Mouse (Mus musculus) hindlimb bud, embryonic 11.5 days (tissue): ENCODE results near the gene Espn.

Source experiments
- DNase-seq: peaks from one replicate; pipeline ENCODE4 v3.0.0-alpha.2; 2012; ENCODE audit warnings: low read depth, low spot score; ENCODE audit errors: extremely low spot score

The Espn gene

GRCm38 (mm10) chr4:152178916-152179705 is 26.9 kb upstream of the Espn start:
- no peak for DNase-seq

GRCm38 (mm10) chr4:152178344-152178864 is 26.2 kb upstream of the Espn start:
- no peak for DNase-seq

- no peak for DNase-seq
Observed at GRCm38 (mm10) chr4:152177537-152178343, 25.6 kb upstream of the Espn start, which contains the start of gene Acot7. Gene Acot7 (plus strand): TSS chr4:152178134.

- DNase-seq = no peak
Observed at GRCm38 (mm10) chr4:152177174-152177536, 25.0 kb upstream of the Espn start.

GRCm38 (mm10) chr4:152176638-152177037 is 24.5 kb upstream of the Espn start:
- DNase-seq = no peak

- no peak for DNase-seq
Observed at GRCm38 (mm10) chr4:152173956-152174355, 21.8 kb upstream of the Espn start.

- no peak for DNase-seq
Observed at GRCm38 (mm10) chr4:152173041-152173440, 20.9 kb upstream of the Espn start.

GRCm38 (mm10) chr4:152171543-152171942 is 19.4 kb upstream of the Espn start:
- no peak for DNase-seq

GRCm38 (mm10) chr4:152170286-152170685 is 18.1 kb upstream of the Espn start:
- DNase-seq = no peak

GRCm38 (mm10) chr4:152169103-152169502 is 16.9 kb upstream of the Espn start:
- no peak for DNase-seq

GRCm38 (mm10) chr4:152168052-152168451 is 15.9 kb upstream of the Espn start:
- DNase-seq = no peak

- DNase-seq = no peak
Observed at GRCm38 (mm10) chr4:152165036-152165931, 13.1 kb upstream of the Espn start.

GRCm38 (mm10) chr4:152162748-152163147 is 10.6 kb upstream of the Espn start:
- no peak for DNase-seq

- no peak for DNase-seq
Observed at GRCm38 (mm10) chr4:152161601-152162000, 9.4 kb upstream of the Espn start.

GRCm38 (mm10) chr4:152160748-152161147 is 8.6 kb upstream of the Espn start:
- DNase-seq = no peak

GRCm38 (mm10) chr4:152159285-152159678 is 7.1 kb upstream of the Espn start:
- DNase-seq = no peak

- DNase-seq = no peak
Observed at GRCm38 (mm10) chr4:152158585-152159284, 6.6 kb upstream of the Espn start, which contains the start of gene Hes2. Gene Hes2 (plus strand): TSS chr4:152158867.

- no peak for DNase-seq
Observed at GRCm38 (mm10) chr4:152157779-152158584, 5.8 kb upstream of the Espn start.

GRCm38 (mm10) chr4:152155019-152155418 is 2.8 kb upstream of the Espn start:
- no peak for DNase-seq
